Mouse (Mus musculus) T-helper 1 cell (primary cell): ENCODE measurements around the gene Creg2.
"Not testable (repeated sequence)": the region's sequence is repeated elsewhere in the genome, so short reads cannot be mapped to it uniquely, and the experiment has no call there.

Experiments
- in situ Hi-C: fragments of 300-600 bp; cut with MboI, MseI; formaldehyde crosslinking; loops from one replicate; pipeline ENCODE4 v1.15.1; 2025; ENCODE audit warnings: high pct_unique_total_duplicates

The Creg2 gene

GRCm38 (mm10) chr1:39651241-39651548, at the start of gene Creg2:
Gene Creg2, minus strand, starts transcription at chr1:39651474.
- in situ Hi-C loops = no loop called here

GRCm38 (mm10) chr1:39700599-39701273, 49.5 kb upstream of the Creg2 start:
- in situ Hi-C loops = no loop called here

- in situ Hi-C loops = no loop called here
These were observed 47.2 kb upstream of the Creg2 start for GRCm38 (mm10) chr1:39698456-39698855.

GRCm38 (mm10) chr1:39695198-39695597, 43.9 kb upstream of the Creg2 start:
- in situ Hi-C loops = no loop called here

- in situ Hi-C loops = no loop called here
These were observed 43.5 kb upstream of the Creg2 start for GRCm38 (mm10) chr1:39694756-39695155.

GRCm38 (mm10) chr1:39691974-39692373, 40.7 kb upstream of the Creg2 start:
- in situ Hi-C loops = no loop called here

GRCm38 (mm10) chr1:39691061-39691460, 39.8 kb upstream of the Creg2 start:
- in situ Hi-C loops = no loop called here

GRCm38 (mm10) chr1:39688573-39688972, 37.3 kb upstream of the Creg2 start:
- in situ Hi-C loops = no loop called here

- in situ Hi-C loops = no loop called here
These were observed 36.0 kb upstream of the Creg2 start for GRCm38 (mm10) chr1:39687279-39687678.

GRCm38 (mm10) chr1:39685841-39686240, 34.6 kb upstream of the Creg2 start:
- in situ Hi-C loops = no loop called here

GRCm38 (mm10) chr1:39681638-39682037, 30.4 kb upstream of the Creg2 start:
- in situ Hi-C loops = loop anchor here (5.0 kb wide), 1 partner anchor 301 kb away; no protein-coding TSS in a partner anchor

- in situ Hi-C loops = loop anchor here (5.0 kb wide), 1 partner anchor 302 kb away; no protein-coding TSS in a partner anchor
These were observed 29.3 kb upstream of the Creg2 start for GRCm38 (mm10) chr1:39680546-39680945.

- in situ Hi-C loops = no loop called here
These were observed 27.6 kb upstream of the Creg2 start for GRCm38 (mm10) chr1:39678883-39679282.

- in situ Hi-C loops = no loop called here
These were observed 25.1 kb upstream of the Creg2 start for GRCm38 (mm10) chr1:39676221-39676876.

- in situ Hi-C loops = no loop called here
These were observed 21.3 kb upstream of the Creg2 start for GRCm38 (mm10) chr1:39672362-39673105.

- in situ Hi-C loops = no loop called here
These were observed 19.1 kb upstream of the Creg2 start for GRCm38 (mm10) chr1:39670211-39670935.

- in situ Hi-C loops = no loop called here
These were observed 15.5 kb upstream of the Creg2 start for GRCm38 (mm10) chr1:39666751-39667252.

- in situ Hi-C loops = no loop called here
These were observed 12.9 kb upstream of the Creg2 start for GRCm38 (mm10) chr1:39664039-39664625.

GRCm38 (mm10) chr1:39663050-39663449, 11.8 kb upstream of the Creg2 start:
- in situ Hi-C loops = no loop called here

GRCm38 (mm10) chr1:39656976-39657529, 5.8 kb upstream of the Creg2 start:
- in situ Hi-C loops = no loop called here

- in situ Hi-C loops = not testable (repeated sequence)
These were observed 3.6 kb upstream of the Creg2 start for GRCm38 (mm10) chr1:39654901-39655300.
